Mouse (Mus musculus): Measurements from ENCODE around the gene Cntn4.
"Not testable (repeated sequence)": the region's sequence is repeated elsewhere in the genome, so short reads cannot be mapped to it uniquely, and the experiment has no call there.

Cntn4 gene

GRCm38 (mm10) chr6:106328987-106329386 is 651.5 kb downstream of the Cntn4 start:
- no peak for DNase-seq (ENCODE audit: low read depth in 2 of 2, low spot score in 2 of 2)

- no peak for DNase-seq (ENCODE audit: low read depth in 2 of 2, low spot score in 2 of 2)
Measured at GRCm38 (mm10) chr6:106329636-106330035, 652.2 kb downstream of the Cntn4 start.

GRCm38 (mm10) chr6:106332466-106332865 is 655.0 kb downstream of the Cntn4 start:
- no peak for DNase-seq (ENCODE audit: low read depth in 2 of 2, low spot score in 2 of 2)

- no peak for DNase-seq (ENCODE audit: low read depth in 2 of 2, low spot score in 2 of 2)
Measured at GRCm38 (mm10) chr6:106332933-106333332, 655.5 kb downstream of the Cntn4 start.

GRCm38 (mm10) chr6:106335066-106335465 is 657.6 kb downstream of the Cntn4 start:
- DNase-seq (ENCODE audit: low read depth in 2 of 2, low spot score in 2 of 2) = no peak

GRCm38 (mm10) chr6:106336805-106337204 is 659.3 kb downstream of the Cntn4 start:
- DNase-seq (ENCODE audit: low read depth in 2 of 2, low spot score in 2 of 2) = no peak

GRCm38 (mm10) chr6:106337829-106338228 is 660.4 kb downstream of the Cntn4 start:
- DNase-seq (ENCODE audit: low read depth in 2 of 2, low spot score in 2 of 2) = no peak

- DNase-seq (ENCODE audit: low read depth in 2 of 2, low spot score in 2 of 2) = no peak
Measured at GRCm38 (mm10) chr6:106341114-106341513, 663.7 kb downstream of the Cntn4 start.

GRCm38 (mm10) chr6:106350072-106350471 is 672.6 kb downstream of the Cntn4 start:
- no peak for DNase-seq (ENCODE audit: low read depth in 2 of 2, low spot score in 2 of 2)

- no peak for DNase-seq (ENCODE audit: low read depth in 2 of 2, low spot score in 2 of 2)
Measured at GRCm38 (mm10) chr6:106351389-106351788, 673.9 kb downstream of the Cntn4 start.

- not testable (repeated sequence) for DNase-seq (ENCODE audit: low read depth in 2 of 2, low spot score in 2 of 2)
Measured at GRCm38 (mm10) chr6:106358801-106359200, 681.3 kb downstream of the Cntn4 start.

- DNase-seq (ENCODE audit: low read depth in 2 of 2, low spot score in 2 of 2) = no peak
Measured at GRCm38 (mm10) chr6:106381288-106382025, 704.0 kb downstream of the Cntn4 start.

GRCm38 (mm10) chr6:106387833-106388406 is 710.5 kb downstream of the Cntn4 start:
- DNase-seq (ENCODE audit: low read depth in 2 of 2, low spot score in 2 of 2) = no peak

GRCm38 (mm10) chr6:106408014-106408413 is 730.6 kb downstream of the Cntn4 start:
- DNase-seq (ENCODE audit: low read depth in 2 of 2, low spot score in 2 of 2) = no peak

- no peak for DNase-seq (ENCODE audit: low read depth in 2 of 2, low spot score in 2 of 2)
Measured at GRCm38 (mm10) chr6:106408634-106409033, 731.2 kb downstream of the Cntn4 start.

- no peak for DNase-seq (ENCODE audit: low read depth in 2 of 2, low spot score in 2 of 2)
Measured at GRCm38 (mm10) chr6:106422947-106423346, 745.5 kb downstream of the Cntn4 start.

GRCm38 (mm10) chr6:106423471-106423870 is 746.0 kb downstream of the Cntn4 start:
- DNase-seq (ENCODE audit: low read depth in 2 of 2, low spot score in 2 of 2) = no peak

GRCm38 (mm10) chr6:106426615-106427014 is 749.2 kb downstream of the Cntn4 start:
- DNase-seq (ENCODE audit: low read depth in 2 of 2, low spot score in 2 of 2) = no peak

GRCm38 (mm10) chr6:106431466-106431865 is 754.0 kb downstream of the Cntn4 start:
- DNase-seq (ENCODE audit: low read depth in 2 of 2, low spot score in 2 of 2) = no peak

GRCm38 (mm10) chr6:106440786-106441185 is 763.3 kb downstream of the Cntn4 start:
- DNase-seq (ENCODE audit: low read depth in 2 of 2, low spot score in 2 of 2) = no peak

- DNase-seq (ENCODE audit: low read depth in 2 of 2, low spot score in 2 of 2) = no peak
Measured at GRCm38 (mm10) chr6:106441246-106441645, 763.8 kb downstream of the Cntn4 start.

- DNase-seq (ENCODE audit: low read depth in 2 of 2, low spot score in 2 of 2) = no peak
Measured at GRCm38 (mm10) chr6:106454131-106454838, 776.8 kb downstream of the Cntn4 start.

All from CD8-positive naive resting alpha-beta T cell, adult 2 months (primary cell).